20 mouse cellular contexts compared by ENCODE assay signal in the genomic region with DNA sequence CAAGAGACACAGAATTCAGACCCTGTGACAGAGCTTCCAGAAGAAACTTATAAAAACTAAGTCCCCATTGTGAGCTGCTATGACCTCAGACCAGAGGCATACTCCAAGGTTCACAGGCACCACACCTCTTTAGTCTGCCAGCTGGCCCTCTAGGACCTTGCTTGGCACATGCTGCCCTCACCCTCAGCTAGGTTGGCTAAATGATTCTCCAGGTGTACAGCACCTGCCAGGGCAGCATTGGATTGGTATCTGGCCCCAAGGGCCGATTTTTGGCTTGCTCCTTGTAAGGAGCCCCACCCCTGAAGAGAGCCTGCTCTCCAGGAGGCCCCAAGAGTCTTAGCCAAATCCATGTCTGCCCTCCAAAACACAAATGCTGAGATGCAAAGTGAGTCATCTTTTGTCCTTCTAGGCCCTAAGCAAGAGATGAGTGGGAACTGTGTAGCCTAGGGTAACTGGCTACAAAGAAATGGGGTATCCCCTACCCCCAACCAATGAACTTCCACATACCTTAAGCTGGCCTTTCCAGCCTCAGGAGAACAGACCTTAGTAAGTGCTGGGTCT. TPM values are rescaled to one million over a fixed set of nuclear protein-coding genes. Genes with fewer than 3 reads are reported as not detected.
DNase-seq lines count a peak whose midpoint lies in the region; TF ChIP-seq lines count a peak whose summit lies in the region.
"Had no signal": no experiment of that assay in that cellular context is flagged by ENCODE, and none has a peak within 500 bp of the region (broad histone marks: within the 10 kb centered on the region; RNA-seq: fewer than 3 reads in every experiment).

No protein-coding gene starts in this region.

- peaks cover 46% of the 10 kb centered on the region for H3K4me1 ChIP-seq in kidney, adult 2 months (ENCODE audit: control insufficient read depth, insufficient read depth, low read length)
- H3K4me1 ChIP-seq in E14TG2a.4 (replicated peaks; ENCODE audit: low read depth, low read length), result peaks cover 92% of the 10 kb centered on the region

- H3K27ac ChIP-seq in gastrocnemius, adult 2 months, result peak overlapping the region; percentile 74
- H3K27ac ChIP-seq in kidney, adult 2 months (ENCODE audit: insufficient read depth, low read depth, low read length), result no peak overlapping the region
- H3K27ac ChIP-seq: heart, adult 2 months; macrophage; midbrain, embryonic 12.5 days had no signal

- H3K36me3 ChIP-seq in kidney, adult 2 months (ENCODE audit: control insufficient read depth, insufficient read depth, low read length), result no peaks in the 10 kb centered on the region
- peaks cover 92% of the 10 kb centered on the region for H3K36me3 ChIP-seq in E14TG2a.4 (ENCODE audit: insufficient read depth, low read length)

- DNase-seq in gastrocnemius, adult 2 months, result no peak
- DNase-seq in gastrocnemius, adult 8-10 months (ENCODE audit: low spot score in 2 of 2), result no peak
- peak; percentile 82 for DNase-seq in kidney, adult 2 months
- no peak for DNase-seq in kidney, postnatal 4 days
- peak; percentile 59 for DNase-seq in 3T3-L1 (ENCODE audit: low read depth, low spot score)
- DNase-seq in spleen, adult 18-20 months, result no peak
- DNase-seq: adrenal gland, postnatal 36 days; embryo, embryonic 11 days; gastrocnemius, postnatal 10 days; heart, adult 2 months; heart, postnatal 10 days; layer of hippocampus, adult 9-11 months; lung, embryonic 14.5 days; retina, postnatal 1 day; thymus, postnatal 14 days had no signal

- WGBS in kidney, adult 2 months, result 44% methylated on average over 1 of the region's 1 CpGs

- TF ChIP-seq POLR2A in kidney, adult 2 months (IDR thresholded peaks at IDR 0.05; ENCODE audit: low read depth, low read length), result no peak

- intact Hi-C loops in gastrocnemius, adult 2 months (cut with DNase I), result no loop called here

- no peaks in the 10 kb centered on the region for H3K27me3 ChIP-seq in kidney, adult 2 months (replicated peaks; ENCODE audit: control insufficient read depth, insufficient read depth, low read length)
- H3K27me3 ChIP-seq in E14TG2a.4 (ENCODE audit: insufficient read depth, low read length), result no peaks in the 10 kb centered on the region
- H3K27me3 ChIP-seq: midbrain, embryonic 12.5 days had no signal

- no peaks in the 10 kb centered on the region for H3K9me3 ChIP-seq in E14TG2a.4 (ENCODE audit: low read length)
- H3K9me3 ChIP-seq: midbrain, embryonic 12.5 days had no signal

- H3K4me3 ChIP-seq in gastrocnemius, adult 2 months, result no peak overlapping the region; the same call in none of the 2 replicates
- H3K4me3 ChIP-seq in kidney, adult 2 months (ENCODE audit: insufficient read depth, low read depth, low read length), result no peak overlapping the region
- H3K4me3 ChIP-seq in E14TG2a.4 (replicated peaks; ENCODE audit: low read length), result peak overlapping the region; percentile 45
- H3K4me3 ChIP-seq: heart, adult 2 months; midbrain, embryonic 12.5 days; myocyte had no signal

- TF ChIP-seq CTCF in gastrocnemius, adult 2 months (IDR thresholded peaks at IDR 0.05), result no peak
- no peak for TF ChIP-seq CTCF in kidney, adult 2 months (conservative IDR thresholded peaks at IDR 0.05; ENCODE audit: insufficient read depth, insufficient read length, low read depth, low read length)
- TF ChIP-seq CTCF in E14TG2a.4 (conservative IDR thresholded peaks at IDR 0.05; ENCODE audit: low read length), result no peak

RNA-seq across cellular contexts. Expression of a gene that starts 5.1 kb away (rescaled TPM):
- 10 to 100 TPM; 28.1 to 35.1 TPM for total RNA-seq in gastrocnemius, adult 2 months (2021)
- total RNA-seq in gastrocnemius, adult 8-10 months (2022), result 10 to 100 TPM; 29.7 to 32.7 (median 30.8) TPM
- polyA plus RNA-seq in kidney, adult 2 months (2012; rRNA removed), result 25.8 and 27.4 TPM in 2 replicates

RNA-seq across cellular contexts. Expression of a gene that starts 18.3 kb away (rescaled TPM):
- total RNA-seq in gastrocnemius, adult 2 months (2021), result 1 to 10 TPM in 1 of 2 experiments, not detected in 1; 1.0 TPM
- 1 to 10 TPM in 1 of 4 experiments, under 1 TPM in 1, not detected in 2; 0.75 to 2.7 TPM for total RNA-seq in gastrocnemius, adult 8-10 months (2022)
- polyA plus RNA-seq in kidney, adult 2 months (2012; rRNA removed), result 0.08 TPM in 1 of 2 replicates, not detected in the other
- total RNA-seq: heart, adult 2 months; neutrophil, adult 5-6 weeks had no signal
- polyA plus RNA-seq: macrophage had no signal

RNA-seq across cellular contexts. Expression of a gene that starts 25.4 kb away (rescaled TPM):
- 10 to 100 TPM in 1 of 2 experiments, 1 to 10 TPM in 1; 5.5 to 31.2 TPM for total RNA-seq in gastrocnemius, adult 2 months (2021)
- 10 to 100 TPM in 2 of 4 experiments, 1 to 10 TPM in 2; 2.7 to 16.7 (median 8.4) TPM for total RNA-seq in gastrocnemius, adult 8-10 months (2022)
- 1.6 and 2.8 TPM in 2 replicates for polyA plus RNA-seq in kidney, adult 2 months (2012; rRNA removed)
- total RNA-seq: adrenal gland, postnatal 36 days had no signal
- polyA plus RNA-seq: macrophage had no signal

RNA-seq across cellular contexts. Expression of a gene that starts 32.4 kb away (rescaled TPM):
- 10 to 100 TPM; 14.0 to 23.3 TPM for total RNA-seq in gastrocnemius, adult 2 months (2021)
- total RNA-seq in gastrocnemius, adult 8-10 months (2022), result 10 to 100 TPM; 16.5 to 25.1 (median 20.2) TPM
- 0.58 and 0.66 TPM in 2 replicates for polyA plus RNA-seq in kidney, adult 2 months (2012; rRNA removed)
- total RNA-seq: neutrophil, adult 5-6 weeks had no signal
- polyA plus RNA-seq: macrophage had no signal

RNA-seq across cellular contexts. Expression of a gene that starts 45.6 kb away (rescaled TPM):
- total RNA-seq in gastrocnemius, adult 2 months (2021), result 100 to 1,000 TPM; 118 to 128 TPM
- 100 to 1,000 TPM; 112 to 126 (median 121) TPM for total RNA-seq in gastrocnemius, adult 8-10 months (2022)
- 277 and 300 TPM in 2 replicates for polyA plus RNA-seq in kidney, adult 2 months (2012; rRNA removed)

Comparison
In these comparisons a context has a peak if more than half of its experiments do, and no peak if none do; other contexts are left out.
1. DNase-seq: peak in kidney, adult 2 months (single experiment) and 3T3-L1 (single experiment); none in gastrocnemius, adult 2 months (single experiment), gastrocnemius, adult 8-10 months (0 of 2), kidney, postnatal 4 days (0 of 2) and spleen, adult 18-20 months (0 of 2).